ENCODE assay signal across 7 mouse cellular contexts in the genomic region with DNA sequence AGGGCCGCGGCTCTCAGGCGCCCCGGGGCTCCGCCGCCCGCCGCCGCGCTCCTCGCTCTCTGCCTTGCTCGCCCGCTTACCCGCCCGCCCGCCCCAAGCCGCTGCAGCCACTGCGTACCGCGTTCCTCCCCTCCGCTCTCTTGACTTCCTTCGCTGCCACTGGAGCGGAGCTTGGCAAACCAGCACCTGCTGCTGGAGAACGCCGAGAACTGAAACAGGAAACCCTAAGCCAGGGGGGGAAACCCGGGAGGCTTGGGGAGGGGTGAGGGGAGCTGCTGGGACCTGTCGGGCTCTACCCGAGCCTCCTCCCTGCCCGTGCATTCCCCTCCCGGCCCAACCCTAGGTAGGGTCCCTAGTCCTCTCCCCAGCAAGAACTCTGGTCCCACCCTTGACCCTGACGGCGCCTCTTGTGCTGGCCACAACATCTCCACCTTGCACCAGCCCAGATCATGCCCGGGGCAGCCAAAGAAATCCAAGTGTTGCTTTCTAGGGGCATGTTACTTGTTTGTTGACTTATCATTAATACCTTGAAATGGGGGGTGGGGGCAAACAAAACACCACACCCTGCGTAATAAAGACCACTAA. TPM values are rescaled to one million over a fixed set of nuclear protein-coding genes. Genes with fewer than 3 reads are reported as not detected.
DNase-seq lines count a peak whose midpoint lies in the region; ATAC-seq and TF ChIP-seq lines count a peak whose summit lies in the region.

No protein-coding gene starts in this region.

- peaks cover 32% of the 10 kb centered on the region for H3K27me3 ChIP-seq in small intestine, adult 2 months (ENCODE audit: control insufficient read depth, insufficient read depth, low read length)

- TF ChIP-seq CTCF in gastrocnemius, adult 2 months (IDR thresholded peaks at IDR 0.05), result peak; percentile 40; the same call in 1 of the 2 replicates
- TF ChIP-seq CTCF in small intestine, adult 2 months (IDR thresholded peaks at IDR 0.05; ENCODE audit: extremely low read depth, insufficient read length, insufficient replicate concordance, low read depth, low read length), result no peak

- H3K4me1 ChIP-seq in small intestine, adult 2 months (ENCODE audit: control insufficient read depth, insufficient read depth, insufficient read length, low read length), result peaks cover 6% of the 10 kb centered on the region; the same call in 1 of the 2 replicates

- 3% methylated on average over 33 of the region's 34 CpGs for WGBS in small intestine, adult 2 months

- peak overlapping the region; percentile 96 for H3K27ac ChIP-seq in gastrocnemius, adult 2 months
- H3K27ac ChIP-seq in small intestine, adult 2 months (ENCODE audit: insufficient read depth, low read depth, low read length), result no peak overlapping the region

- peak overlapping the region; percentile 90 for H3K4me3 ChIP-seq in gastrocnemius, adult 2 months
- H3K4me3 ChIP-seq in small intestine, adult 2 months (ENCODE audit: low read depth, low read length), result peak overlapping the region; percentile 79

- no peak for TF ChIP-seq POLR2A in small intestine, adult 2 months (IDR thresholded peaks at IDR 0.05; ENCODE audit: low read depth, low read length)

- no peaks in the 10 kb centered on the region for H3K36me3 ChIP-seq in small intestine, adult 2 months (ENCODE audit: control insufficient read depth, insufficient read depth, low read length)

- ATAC-seq in activated CD4-positive, CD25-positive, alpha-beta regulatory T cell, adult 4 months, result peak; percentile 78
- ATAC-seq in megakaryocyte-erythroid progenitor cell, adult 5-6 weeks (replicated peaks; ENCODE audit: low FRiP score, low TSS enrichment, poor library complexity, severe bottlenecking), result peak; percentile 74

- intact Hi-C loops in gastrocnemius, adult 2 months (cut with DNase I), result loop anchor here (5.0 kb wide), 2 partner anchors 36 to 121 kb away; a partner anchor contains a TSS
- intact Hi-C loops in left cerebral cortex, postnatal 14 days (cut with DNase I), result loop anchor here (5.0 kb wide), 2 partner anchors 104 to 191 kb away; no protein-coding TSS in a partner anchor

- peak; percentile 74 to 76 for DNase-seq in cerebellum, postnatal 36 days
- peak; percentile 89 for DNase-seq in gastrocnemius, adult 2 months
- DNase-seq in induced T-regulatory cell, adult 2 months (ENCODE audit: low read depth), result peak; percentile 64
- DNase-seq in left cerebral cortex, postnatal 14 days (ENCODE audit: low spot score in 2 of 2), result peak; percentile 67 to 77

RNA-seq across cellular contexts. Expression of a gene that starts 0.4 kb away (rescaled TPM):
- polyA plus RNA-seq in activated CD4-positive, CD25-positive, alpha-beta regulatory T cell, adult 4 months (2017; shearing (Covaris generic)), result 1 to 10 TPM; 1.5 to 1.8 TPM
- total RNA-seq in gastrocnemius, adult 2 months (2021), result 1 to 10 TPM; 7.8 to 9.8 TPM
- total RNA-seq in left cerebral cortex, postnatal 14 days (2021), result 10 to 100 TPM; 10.7 to 10.9 TPM
- 1.5 and 2.6 TPM in 2 replicates for total RNA-seq in megakaryocyte-erythroid progenitor cell, adult 5-6 weeks (2014; fragmentation: Nextera tagmentation)
- total RNA-seq in megakaryocyte-erythroid progenitor cell, adult 5-6 weeks (2017), result 2.2 and 3.5 TPM in 2 replicates
- polyA plus RNA-seq in small intestine, adult 2 months (2012; rRNA removed), result 0.20 and 0.24 TPM in 2 replicates
